Mouse (Mus musculus) ovary, adult 10 weeks (tissue): Measurements from ENCODE around the gene Cd209c. TPM values are rescaled to one million over a fixed set of nuclear protein-coding genes. Genes with fewer than 3 reads are reported as not detected.

Experiments
- polyA plus RNA-seq: library from polyadenylated mRNA; stranded (reverse); fragments of 350-450 nt; fragmentation: Illumina TruSeq; extraction: RNeasy Lipid Tissue Mini Kit (QIAGEN cat#74804); gene quantifications from one replicate; pipeline ENCODE4 v1.2.3, GENCODE M21; 2014

Gene Cd209c
- polyA plus RNA-seq: not detected

DNA sequence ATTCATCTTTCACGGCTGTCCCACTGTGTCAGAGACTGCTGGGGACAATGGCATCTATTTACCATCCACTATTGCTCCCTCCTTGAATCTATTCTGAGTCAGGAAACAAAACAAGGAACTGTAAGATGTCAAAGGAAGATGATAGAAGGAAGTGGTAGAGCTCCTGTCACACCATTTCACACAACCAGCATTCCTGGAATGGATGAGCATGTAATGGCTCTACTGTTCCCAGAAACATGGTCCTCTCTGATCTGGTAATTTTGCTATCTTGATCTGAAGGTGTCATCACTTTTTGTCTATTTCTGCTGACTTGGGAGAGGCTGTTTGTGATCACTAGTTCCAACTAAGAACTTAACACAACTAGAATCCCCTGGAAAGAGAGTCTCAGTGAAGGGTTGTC, at the start of gene Cd209c:
Gene Cd209c, minus strand, starts transcription at position 101 of the 400 bp plus-strand sequence.

DNA sequence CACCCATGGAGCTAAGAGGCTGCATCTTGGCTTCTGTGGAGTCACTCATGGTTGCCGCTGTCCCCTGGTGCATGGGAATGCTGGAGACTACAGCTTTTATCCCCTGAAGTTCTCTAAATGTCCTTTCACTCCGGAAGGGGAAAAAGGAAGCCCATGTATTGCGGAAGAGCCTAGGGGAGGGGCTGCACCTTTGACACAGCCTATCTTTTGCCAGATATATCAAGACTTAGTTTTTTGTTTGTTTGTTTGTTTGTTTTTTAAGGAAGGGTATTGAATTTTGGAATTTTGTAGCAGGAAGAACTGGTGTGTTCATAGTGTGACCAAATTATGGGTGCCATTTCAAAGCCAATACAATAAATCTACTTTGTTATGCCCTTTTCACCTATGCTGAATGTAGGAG, 27.8 kb downstream of the Cd209c start, which contains the start of gene Cd209b:
Gene Cd209b, minus strand, starts transcription at position 101 of the 400 bp plus-strand sequence.

Other genes starting within 250 kb of the Cd209c start
- not detected for gene Clec4g, start 234.1 kb downstream of the Cd209c start, polyA plus RNA-seq
- gene Cd209a, start 205.8 kb downstream of the Cd209c start, polyA plus RNA-seq: 10.0 TPM
- gene Cd209e, start 100.4 kb downstream of the Cd209c start, polyA plus RNA-seq: 0.34 TPM
- not detected for gene Cd209d, start 76.2 kb downstream of the Cd209c start, polyA plus RNA-seq
- gene Cd209b, start 27.9 kb downstream of the Cd209c start, polyA plus RNA-seq: 0.80 TPM
- gene Cd209f, start 151.1 kb upstream of the Cd209c start, polyA plus RNA-seq: 1.7 TPM
- not detected for gene Cd209g, start 179.4 kb upstream of the Cd209c start, polyA plus RNA-seq
- 2.3 TPM for gene Evi5l, start 211.8 kb upstream of the Cd209c start, polyA plus RNA-seq